Mouse (Mus musculus) testis, adult 2 months (tissue): ENCODE data around the gene Cadm2.

Source experiments
- CTCF ChIP-seq: fragments of 200-500 bp; IDR thresholded peaks from 2 replicates; pipeline ENCODE4 v1.5.1; 2012; ENCODE audit warnings: low read depth, mild to moderate bottlenecking, inconsistent platforms, low read length, moderate library complexity; ENCODE audit not compliant: control insufficient read depth, insufficient read depth, insufficient replicate concordance
- POLR2A ChIP-seq: fragments of 200-500 bp; IDR thresholded peaks from 2 replicates; pipeline ENCODE4 v1.6.1; 2012; ENCODE audit warnings: low read depth, mild to moderate bottlenecking, inconsistent platforms, low read length, moderate library complexity; ENCODE audit not compliant: control insufficient read depth

DNA sequence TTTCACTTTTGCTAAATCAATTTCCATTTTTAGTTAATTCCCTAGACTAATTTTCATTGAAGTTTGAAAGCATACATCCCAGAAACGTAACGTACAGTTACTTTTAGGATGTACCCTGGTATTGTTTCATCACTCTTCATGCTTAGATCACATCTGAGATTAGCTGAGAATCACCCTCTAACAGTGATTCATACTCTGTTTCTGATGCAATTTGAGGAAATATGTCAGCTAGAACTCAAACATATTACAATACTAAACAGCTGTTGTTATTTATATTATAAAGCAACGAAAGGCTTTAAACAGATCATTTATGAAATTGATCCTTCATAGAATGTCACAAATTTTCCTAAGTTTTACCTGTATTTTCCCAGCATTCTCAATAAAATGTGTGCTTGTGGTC is 336.0 kb downstream of the Cadm2 start:
- TF ChIP-seq POLR2A (no peak), CTCF (no peak)
